Mouse (Mus musculus) liver, embryonic 14.5 days (tissue): ENCODE data around the gene Mecom.

Experiments
- CTCF ChIP-seq: IDR thresholded peaks from 2 replicates; pipeline ENCODE4 v1.5.1; 2016; ENCODE audit warnings: antibody characterized with exemption, low read depth, control low read depth
- EP300 ChIP-seq: IDR thresholded peaks from 2 replicates; pipeline ENCODE4 v1.6.1; 2016; ENCODE audit warnings: antibody characterized with exemption, low read depth

DNA sequence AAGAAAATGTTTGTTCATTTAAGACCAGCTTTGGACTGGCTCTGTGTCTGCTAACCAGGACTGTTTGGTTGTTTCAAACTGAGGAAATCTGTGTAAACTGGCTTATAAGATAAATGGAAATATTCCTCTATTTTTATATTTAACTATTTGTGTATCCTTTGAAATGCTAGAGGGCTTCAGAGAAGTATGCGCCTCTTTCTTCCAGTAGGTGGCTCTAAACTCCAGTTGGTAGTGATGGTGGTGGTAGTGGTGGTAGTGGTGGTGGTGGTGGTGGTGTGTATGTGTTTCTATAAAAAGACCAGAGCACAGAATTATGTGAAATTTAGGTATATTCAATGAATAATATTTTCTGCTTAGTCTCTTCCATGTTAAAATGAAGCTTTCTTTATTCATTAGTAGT is 548.8 kb downstream of the Mecom start:
- TF ChIP-seq EP300 (no peak), CTCF (peak; percentile 21; the same call in 1 of the 2 replicates)
